Mouse (Mus musculus) limb, embryonic 12.5 days (tissue): ENCODE data around the gene Cpeb4. TPM values are rescaled to one million over a fixed set of nuclear protein-coding genes. Genes with fewer than 3 reads are reported as not detected.
"Not testable (repeated sequence)": the region's sequence is repeated elsewhere in the genome, so short reads cannot be mapped to it uniquely, and the experiment has no call there.

Source experiments
- ATAC-seq: fragments of 200-750 bp; cut with Nextera tagmentation; 2 replicates; pipeline ENCODE4 v1.8.0; 2017; ENCODE audit warnings: low read depth, moderate TSS enrichment; ENCODE audit not compliant: insufficient number of reproducible peaks, insufficient read depth, low FRiP score, low TSS enrichment
- H3K27ac ChIP-seq: fragments of 300-500 bp; sonication (generic); 2 replicates; pipeline ENCODE4 v1.5.1; 2016; ENCODE audit warnings: mild to moderate bottlenecking, moderate library complexity
- H3K27me3 ChIP-seq: fragments of 300-500 bp; sonication (generic); 2 replicates; pipeline ENCODE4 v1.6.1; 2016; ENCODE audit warnings: mild to moderate bottlenecking, moderate library complexity
- H3K36me3 ChIP-seq: fragments of 300-500 bp; sonication (generic); 2 replicates; pipeline ENCODE4 v1.6.1; 2016; ENCODE audit warnings: mild to moderate bottlenecking, moderate library complexity
- H3K4me1 ChIP-seq: fragments of 300-500 bp; sonication (generic); replicated peaks from 2 replicates; pipeline ENCODE4 v1.6.1; 2016
- H3K4me2 ChIP-seq: fragments of 300-500 bp; sonication (generic); 2 replicates; pipeline ENCODE4 v1.6.1; 2016; ENCODE audit warnings: mild to moderate bottlenecking, moderate library complexity
- H3K4me3 ChIP-seq: fragments of 300-500 bp; sonication (generic); replicated peaks from 2 replicates; pipeline ENCODE4 v1.5.1; 2016; ENCODE audit warnings: mild to moderate bottlenecking
- H3K9ac ChIP-seq: fragments of 300-500 bp; sonication (generic); replicated peaks from 2 replicates; pipeline ENCODE4 v1.6.1; 2016; ENCODE audit warnings: mild to moderate bottlenecking, moderate library complexity
- H3K9me3 ChIP-seq: fragments of 300-500 bp; sonication (generic); 2 replicates; pipeline ENCODE4 v1.6.1; 2016; ENCODE audit warnings: mild to moderate bottlenecking, moderate library complexity
- WGBS: fragments of 180-500 bp; shearing (Covaris S2); methylation state at CpG from one replicate; pipeline ENCODE4 v1.1.7; 2016; 5-methylcytosine and 5-hydroxymethylcytosine counted together
- polyA plus RNA-seq: library from polyadenylated mRNA; unstranded; fragments of >200 nt; fragmentation: Nextera tagmentation; extraction: Ambion mirVana; gene quantifications from 2 replicates; pipeline ENCODE4 v1.2.1, GENCODE M21; 2016

Cpeb4 gene
- polyA plus RNA-seq, 1 experiment from 2014 or later, result 2.5 TPM

- not testable (repeated sequence) for H3K9ac ChIP-seq, H3K4me2 ChIP-seq, H3K36me3 ChIP-seq, H3K4me1 ChIP-seq, H3K4me3 ChIP-seq, H3K27me3 ChIP-seq, H3K27ac ChIP-seq, ATAC-seq
- 86% methylated on average over 13 of the region's 13 CpGs for WGBS
- H3K9me3 ChIP-seq, result peaks cover 10% of the 10 kb centered on the region
Measured at GRCm38 (mm10) chr11:31982247-31982943, 110.4 kb downstream of the Cpeb4 start.

DNA sequence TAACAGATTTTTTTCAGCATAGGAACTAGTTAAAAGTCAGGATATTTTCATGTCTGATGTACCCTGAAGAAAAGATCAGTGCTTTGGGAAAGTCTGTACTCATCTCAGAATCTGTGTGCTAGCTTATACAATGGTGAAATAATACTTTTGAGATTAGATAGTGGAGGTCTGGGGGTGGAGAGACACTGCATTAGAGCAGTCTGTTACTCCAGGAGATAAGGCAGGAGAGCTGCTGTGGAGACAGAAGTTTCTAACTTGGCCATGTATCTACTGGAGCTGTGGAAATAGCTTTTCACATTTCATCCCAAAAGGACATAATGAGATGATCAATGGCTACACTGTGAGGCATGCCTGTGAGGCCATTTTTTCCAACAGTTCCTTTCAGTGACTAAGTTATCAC is 111.2 kb downstream of the Cpeb4 start:
- Histone ChIP-seq H3K27ac (no peak overlapping the region), H3K4me1 (no peaks in the 10 kb centered on the region), H3K4me3 (no peak overlapping the region), H3K4me2 (no peak overlapping the region), H3K9me3 (peaks cover 10% of the 10 kb centered on the region), H3K36me3 (no peaks in the 10 kb centered on the region), H3K27me3 (no peaks in the 10 kb centered on the region), H3K9ac (no peak overlapping the region)
- no peak for ATAC-seq

DNA sequence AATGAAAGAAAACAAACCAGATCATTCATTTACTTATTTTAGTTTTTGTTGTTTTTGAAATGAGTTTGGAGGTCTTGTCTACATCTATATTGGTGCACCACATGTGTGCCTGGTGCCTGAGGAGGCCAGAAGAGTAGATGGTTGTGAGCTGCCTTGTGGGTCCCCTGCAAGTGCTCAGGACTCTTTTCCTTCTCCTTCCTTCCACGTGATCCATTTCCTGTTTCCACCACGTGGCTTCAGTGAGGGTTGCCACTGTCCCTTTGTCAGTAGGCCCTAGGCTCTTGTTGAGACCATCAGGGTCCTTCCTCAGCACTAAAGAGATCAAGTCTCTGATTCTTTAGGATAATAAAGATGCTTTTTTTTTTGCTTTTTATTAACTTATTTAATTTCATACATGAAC is 112.8 kb downstream of the Cpeb4 start:
- no peak for ATAC-seq
- WGBS, result 74% methylated on average over 2 of the region's 2 CpGs
- H3K27ac ChIP-seq, result no peak overlapping the region

More for the DNA sequence above, 112.8 kb downstream of the Cpeb4 start:
- no peak overlapping the region for H3K9ac ChIP-seq
- no peaks in the 10 kb centered on the region for H3K36me3 ChIP-seq
- no peak overlapping the region for H3K4me2 ChIP-seq
- no peaks in the 10 kb centered on the region for H3K27me3 ChIP-seq
- H3K4me1 ChIP-seq, result no peaks in the 10 kb centered on the region
- H3K9me3 ChIP-seq, result peaks cover 5% of the 10 kb centered on the region
- no peak overlapping the region for H3K4me3 ChIP-seq

Other genes starting within 250 kb of the Cpeb4 start
- 122 and 135 TPM in 2 replicates for gene Bod1, start 200.3 kb upstream of the Cpeb4 start, polyA plus RNA-seq
- 0.14 TPM in 1 of 2 replicates, not detected in the other for gene 4930524B15Rik, start 93.4 kb downstream of the Cpeb4 start, polyA plus RNA-seq
- gene Nsg2, start 128.3 kb downstream of the Cpeb4 start, polyA plus RNA-seq, result 6.7 and 7.2 TPM in 2 replicates